Mouse (Mus musculus) heart, postnatal 0 days (tissue): ENCODE results near the gene Hrh1.

Source experiments
- CTCF ChIP-seq: IDR thresholded peaks from 2 replicates; pipeline ENCODE4 v1.5.1; 2016; ENCODE audit warnings: antibody characterized with exemption, control low read depth, low read depth
- EP300 ChIP-seq: IDR thresholded peaks from 2 replicates; pipeline ENCODE4 v1.6.1; 2016; ENCODE audit warnings: antibody characterized with exemption, low read depth

DNA sequence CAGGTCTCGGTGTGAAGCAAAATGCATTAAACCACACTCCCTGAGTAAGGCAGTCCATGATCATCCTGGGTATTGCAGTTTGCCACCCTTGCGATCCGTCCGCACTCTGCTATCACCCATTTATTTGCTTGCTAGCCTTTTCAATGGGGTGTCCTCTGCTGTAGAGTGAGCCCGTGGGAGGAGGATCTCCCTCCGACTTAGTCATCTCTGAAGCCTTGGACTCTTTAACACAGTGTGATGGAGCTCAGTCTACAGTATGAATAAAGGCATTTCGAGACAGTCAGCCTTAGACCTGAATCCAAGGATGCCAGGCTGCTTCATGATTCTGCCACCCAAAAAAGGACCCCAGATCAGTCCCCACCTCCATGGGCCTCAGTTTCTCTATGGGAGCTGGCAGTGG is 25.0 kb upstream of the Hrh1 start:
- TF ChIP-seq CTCF, result no peak
- TF ChIP-seq EP300, result no peak
